Mouse (Mus musculus) heart, postnatal 0 days (tissue): ENCODE data around the gene Plg. TPM values are rescaled to one million over a fixed set of nuclear protein-coding genes. Genes with fewer than 3 reads are reported as not detected.

Experiments
- ATAC-seq: fragments of 200-750 bp; cut with Nextera tagmentation; 2 replicates; pipeline ENCODE4 v1.8.0; 2017; ENCODE audit warnings: low read depth, moderate number of reproducible peaks, moderate library complexity; ENCODE audit not compliant: insufficient read depth
- DNase-seq: peaks from one replicate; pipeline ENCODE4 v3.0.0-alpha.2; 2016; ENCODE audit warnings: low spot score
- H3K27ac ChIP-seq: fragments of 300-500 bp; sonication (generic); 2 replicates; pipeline ENCODE4 v1.5.1; 2014; ENCODE audit warnings: low read depth, mild to moderate bottlenecking
- H3K27me3 ChIP-seq: fragments of 300-500 bp; sonication (generic); 2 replicates; pipeline ENCODE4 v1.6.1; 2014; ENCODE audit warnings: low read length, mixed read lengths; ENCODE audit not compliant: control insufficient read depth, insufficient read depth
- H3K36me3 ChIP-seq: fragments of 300-500 bp; sonication (generic); replicated peaks from 2 replicates; pipeline ENCODE4 v1.6.1; 2014; ENCODE audit warnings: low read length, mixed read lengths; ENCODE audit not compliant: control insufficient read depth, insufficient read depth
- H3K4me1 ChIP-seq: fragments of 300-500 bp; sonication (generic); 2 replicates; pipeline ENCODE4 v1.6.1; 2014; ENCODE audit warnings: antibody characterized with exemption; ENCODE audit not compliant: control insufficient read depth, insufficient read depth
- H3K4me2 ChIP-seq: fragments of 300-500 bp; sonication (generic); 2 replicates; pipeline ENCODE4 v1.6.1; 2014; ENCODE audit warnings: low read depth, mild to moderate bottlenecking, low read length, moderate library complexity
- H3K4me3 ChIP-seq: fragments of 300-500 bp; sonication (generic); 2 replicates; pipeline ENCODE4 v1.5.1; 2014; ENCODE audit warnings: low read depth, low read length
- H3K9ac ChIP-seq: fragments of 300-500 bp; sonication (generic); replicated peaks from 2 replicates; pipeline ENCODE4 v1.6.1; 2014; ENCODE audit warnings: low read depth, low read length, mixed read lengths
- H3K9me3 ChIP-seq: fragments of 300-500 bp; sonication (generic); replicated peaks from 2 replicates; pipeline ENCODE4 v1.6.1; 2016; ENCODE audit warnings: low read length; ENCODE audit not compliant: control insufficient read depth
- CTCF ChIP-seq: IDR thresholded peaks from 2 replicates; pipeline ENCODE4 v1.5.1; 2016; ENCODE audit warnings: antibody characterized with exemption, control low read depth, low read depth
- EP300 ChIP-seq: IDR thresholded peaks from 2 replicates; pipeline ENCODE4 v1.6.1; 2016; ENCODE audit warnings: antibody characterized with exemption, low read depth
- WGBS: fragments of 180-500 bp; shearing (Covaris S2); extraction: QIAGEN DNeasy Blood & Tissue Kit; methylation state at CpG from one replicate; pipeline ENCODE4 v1.1.7; 2014; 5-methylcytosine and 5-hydroxymethylcytosine counted together
- polyA plus RNA-seq: library from polyadenylated mRNA; unstranded; fragments of >200 nt; fragmentation: Nextera tagmentation; extraction: Ambion mirVana; gene quantifications from 2 replicates; pipeline ENCODE4 v1.2.1, GENCODE M21; 2015
- total RNA-seq: library from RNA; depleted of rRNA; stranded (reverse); fragments of >200 nt; gene quantifications from 2 replicates; pipeline ENCODE4 v1.2.3, GENCODE M21; 2014; ENCODE audit warnings: low replicate concordance

The Plg gene
- total and polyA plus RNA-seq, 2 experiments from 2014 or later, result 0.38 TPM; not detected in 1

DNA sequence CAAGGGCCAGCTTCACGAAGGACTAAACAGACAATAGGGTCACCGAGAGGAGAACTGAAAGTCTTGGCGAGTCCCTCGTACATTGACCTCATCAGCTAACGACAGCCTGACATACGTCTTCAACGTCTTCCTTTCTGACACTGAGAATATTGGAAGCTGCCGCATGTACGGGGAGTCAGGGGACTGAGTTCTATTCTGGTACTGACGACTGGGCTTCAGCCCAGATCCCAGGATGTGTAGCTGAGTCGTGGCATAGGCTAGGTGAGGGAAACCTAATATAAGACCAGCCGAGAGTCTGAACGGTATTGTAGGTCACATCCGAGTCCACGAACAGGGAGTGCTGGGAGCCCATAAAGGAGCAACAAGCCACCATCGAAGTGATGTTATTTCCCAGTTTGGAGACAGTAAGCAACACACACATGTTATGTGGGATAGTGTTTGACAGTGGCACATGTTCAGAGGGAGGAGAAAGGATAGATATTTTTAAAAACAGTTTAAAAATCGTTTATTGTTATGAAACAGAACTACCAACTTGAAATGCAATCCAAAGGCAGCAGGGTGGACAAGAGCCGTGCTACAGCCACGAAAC lies 41.2 kb downstream of the Plg start:
- Histone ChIP-seq H3K27ac (no peak overlapping the region), H3K27me3 (no peaks in the 10 kb centered on the region), H3K9me3 (no peaks in the 10 kb centered on the region), H3K36me3 (no peaks in the 10 kb centered on the region), H3K4me2 (no peak overlapping the region), H3K4me1 (no peaks in the 10 kb centered on the region; the same call in 1 of the 2 replicates), H3K9ac (no peak overlapping the region), H3K4me3 (no peak overlapping the region)
- WGBS, result 56% methylated on average over 19 of the region's 19 CpGs
- no peak for TF ChIP-seq EP300
- no peak for TF ChIP-seq CTCF
- no peak for ATAC-seq
- DNase-seq, result no peak

- Histone ChIP-seq H3K27me3 (no peaks in the 10 kb centered on the region), H3K36me3 (no peaks in the 10 kb centered on the region), H3K4me1 (no peaks in the 10 kb centered on the region; the same call in 1 of the 2 replicates), H3K27ac (no peak overlapping the region), H3K4me2 (no peak overlapping the region), H3K9ac (no peak overlapping the region), H3K4me3 (no peak overlapping the region), H3K9me3 (no peaks in the 10 kb centered on the region)
- DNase-seq (no peak), ATAC-seq (no peak)
- WGBS, result 60% methylated on average over 16 of the region's 16 CpGs
- TF ChIP-seq EP300 (no peak), CTCF (peak; percentile 46)
These were observed 42.6 kb downstream of the Plg start for GRCm38 (mm10) chr17:12420886-12421574.

GRCm38 (mm10) chr17:12422143-12422542 lies 43.7 kb downstream of the Plg start:
- WGBS, result 76% methylated on average over 1 of the region's 1 CpGs
- peaks cover 3% of the 10 kb centered on the region; the same call in 1 of the 2 replicates for H3K4me1 ChIP-seq
- H3K4me2 ChIP-seq, result no peak overlapping the region
- ATAC-seq (no peak), DNase-seq (no peak)
- no peak overlapping the region for H3K4me3 ChIP-seq
- H3K36me3 ChIP-seq, result no peaks in the 10 kb centered on the region
- no peak overlapping the region for H3K9ac ChIP-seq
- H3K27ac ChIP-seq, result no peak overlapping the region
- 0 out of 2 replicates have a peak, but pooled peaks have one; percentile 3 for TF ChIP-seq CTCF
- no peak for TF ChIP-seq EP300
- H3K27me3 ChIP-seq, result no peaks in the 10 kb centered on the region
- H3K9me3 ChIP-seq, result no peaks in the 10 kb centered on the region

DNA sequence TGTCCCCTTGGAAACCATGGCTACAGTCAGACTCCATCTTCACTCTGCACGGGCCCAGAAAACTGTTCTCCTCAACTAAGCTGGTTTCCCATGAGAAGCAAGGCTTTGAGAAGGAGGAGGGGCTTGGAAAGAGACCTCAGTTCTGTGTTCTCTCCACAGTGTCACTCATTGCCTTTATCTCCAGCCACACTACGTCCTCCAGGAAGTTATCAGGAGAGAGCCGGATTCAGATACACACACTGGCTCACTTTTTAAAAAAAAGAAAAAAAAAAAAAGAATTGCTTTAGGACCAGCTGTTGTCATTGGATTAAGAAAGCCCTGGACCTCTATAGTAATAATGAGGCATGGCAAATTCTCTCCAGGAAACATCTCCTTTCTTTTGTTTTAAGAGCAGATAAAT lies 48.7 kb downstream of the Plg start:
- H3K4me3 ChIP-seq, result no peak overlapping the region
- no peaks in the 10 kb centered on the region for H3K27me3 ChIP-seq
- H3K36me3 ChIP-seq, result no peaks in the 10 kb centered on the region
- H3K4me2 ChIP-seq, result no peak overlapping the region
- H3K9me3 ChIP-seq, result no peaks in the 10 kb centered on the region
- DNase-seq (peak; percentile 47), ATAC-seq (peak; percentile 27)
- no peak for TF ChIP-seq CTCF
- no peak for TF ChIP-seq EP300
- no peak overlapping the region for H3K9ac ChIP-seq
- 7% methylated on average over 3 of the region's 3 CpGs for WGBS
- H3K4me1 ChIP-seq, result peaks cover 9% of the 10 kb centered on the region; the same call in 1 of the 2 replicates
- no peak overlapping the region for H3K27ac ChIP-seq

DNA sequence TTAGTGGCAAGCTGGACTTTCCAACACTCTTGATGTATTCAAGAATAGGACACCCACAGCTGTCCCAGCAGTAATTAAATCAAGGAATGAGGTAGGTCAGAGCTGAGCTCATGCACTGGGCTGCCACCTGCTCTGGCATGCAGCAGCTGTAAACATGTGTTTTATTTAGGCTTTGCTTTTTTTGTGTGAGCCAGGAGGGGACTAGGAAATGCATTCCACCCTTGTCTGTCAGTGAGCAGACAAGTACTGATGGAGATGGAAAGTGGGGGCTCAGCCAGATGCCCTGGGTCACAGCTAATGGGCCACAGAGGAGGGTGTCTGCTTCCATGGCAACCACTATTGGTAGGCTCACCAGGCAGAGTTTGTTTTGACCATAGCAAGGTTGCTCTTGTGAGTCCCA lies 50.0 kb downstream of the Plg start:
- no peak overlapping the region for H3K4me3 ChIP-seq
- TF ChIP-seq EP300, result no peak
- TF ChIP-seq CTCF, result no peak
- no peak overlapping the region; the same call in 1 of the 2 replicates for H3K27ac ChIP-seq
- H3K9ac ChIP-seq, result no peak overlapping the region
- DNase-seq (no peak), ATAC-seq (peak; percentile 36; the same call in 1 of the 2 replicates)
- H3K36me3 ChIP-seq, result no peaks in the 10 kb centered on the region
- H3K9me3 ChIP-seq, result no peaks in the 10 kb centered on the region
- H3K4me2 ChIP-seq, result no peak overlapping the region
- H3K4me1 ChIP-seq, result peaks cover 9% of the 10 kb centered on the region; the same call in 1 of the 2 replicates
- no peaks in the 10 kb centered on the region for H3K27me3 ChIP-seq

DNA sequence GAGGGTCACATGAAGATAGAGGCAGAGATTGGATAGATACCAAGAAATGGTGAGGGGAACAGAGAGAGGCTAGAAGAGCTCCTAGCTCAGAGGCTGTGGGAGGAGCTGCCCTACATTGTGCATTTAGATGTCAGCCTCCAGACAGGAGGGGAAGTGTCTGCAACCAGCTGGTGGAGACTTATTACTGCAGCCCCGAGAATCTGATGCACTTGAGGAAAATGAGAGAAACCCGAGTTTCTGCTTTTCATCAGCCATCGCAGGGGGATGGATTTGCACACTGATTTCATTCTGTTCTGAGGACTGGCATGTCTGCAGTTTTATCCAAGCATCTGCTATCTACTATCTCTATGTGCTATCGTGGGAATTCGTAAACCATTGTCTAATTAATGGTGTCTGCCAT lies 53.3 kb downstream of the Plg start:
- ATAC-seq (no peak), DNase-seq (no peak)
- Histone ChIP-seq H3K4me3 (no peak overlapping the region), H3K36me3 (no peaks in the 10 kb centered on the region), H3K4me2 (no peak overlapping the region), H3K27me3 (no peaks in the 10 kb centered on the region), H3K4me1 (0 out of 2 replicates have a peak, but pooled peaks cover 9% of the 10 kb centered on the region), H3K9me3 (no peaks in the 10 kb centered on the region), H3K9ac (no peak overlapping the region), H3K27ac (no peak overlapping the region)
- TF ChIP-seq CTCF (no peak), EP300 (no peak)
- 52% methylated on average over 5 of the region's 5 CpGs for WGBS
